Mouse (Mus musculus) thymus, adult 2 months (tissue): ENCODE data around the gene Magt1.

Experiments
- CTCF ChIP-seq: fragments of 200-500 bp; IDR thresholded peaks from 2 replicates; pipeline ENCODE4 v1.5.1; 2012; ENCODE audit warnings: mild to moderate bottlenecking, control low read depth, low read length, moderate library complexity, borderline replicate concordance; ENCODE audit not compliant: control insufficient read depth, poor library complexity, insufficient read depth; ENCODE audit errors: extremely low read depth
- POLR2A ChIP-seq: fragments of 200-500 bp; IDR thresholded peaks from 2 replicates; pipeline ENCODE4 v1.6.1; 2012; ENCODE audit warnings: mild to moderate bottlenecking, low read length, control low read depth, moderate library complexity; ENCODE audit not compliant: control insufficient read depth, poor library complexity, insufficient read depth; ENCODE audit errors: extremely low read depth

- TF ChIP-seq CTCF, result no peak
- no peak for TF ChIP-seq POLR2A
Observed at GRCm38 (mm10) chrX:105934341-105934740, 77.4 kb downstream of the Magt1 start.
